Mouse (Mus musculus): Measurements from ENCODE around the gene Ssr2.

DNA sequence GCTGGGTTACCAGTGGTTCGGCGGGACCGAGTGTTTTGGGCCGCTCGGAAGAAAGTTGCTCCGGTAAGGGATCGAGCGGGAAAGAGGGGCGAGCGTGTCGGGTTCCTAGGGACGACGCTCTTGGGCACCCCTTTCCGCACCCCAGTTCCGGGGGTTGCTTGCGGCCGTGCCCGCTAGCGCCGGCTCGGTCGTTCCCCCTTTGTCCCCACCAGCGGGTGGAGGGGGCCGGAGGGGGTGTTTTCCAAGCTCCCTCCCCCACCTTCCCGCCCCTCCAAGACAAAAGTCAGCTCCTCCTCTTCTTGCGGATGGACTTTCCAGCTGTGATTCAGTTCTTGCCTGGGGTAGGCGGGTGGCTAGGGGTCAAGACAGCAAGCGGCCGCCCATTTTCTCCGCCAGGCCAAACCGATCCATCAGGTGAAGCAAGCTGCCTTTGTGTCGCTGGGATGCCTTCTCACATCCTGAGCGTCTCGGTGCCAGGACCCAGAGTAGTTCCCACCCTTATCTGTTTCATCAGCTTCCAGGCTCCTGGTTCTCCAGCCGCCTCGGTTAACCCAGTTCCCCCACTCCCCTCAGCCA lies 45.9 kb downstream of the Ssr2 start:
- TF ChIP-seq POLR2A (IDR thresholded peaks at IDR 0.05; ENCODE audit: insufficient read depth, low read depth, low read length) (peak; percentile 68), EP300 (IDR thresholded peaks at IDR 0.05; ENCODE audit: insufficient read depth, low read depth, low read length) (no peak; the same call in 1 of the 2 replicates)

Data from heart, adult 2 months (tissue).